Mouse (Mus musculus) midbrain, embryonic 11.5 days (tissue): ENCODE measurements around the gene Jmy. TPM values are rescaled to one million over a fixed set of nuclear protein-coding genes. Genes with fewer than 3 reads are reported as not detected.
A peak's percentile ranks its signal among the peaks of the same experiment; 100 is the strongest.

Experiments used
- ATAC-seq: fragments of 200-750 bp; cut with Nextera tagmentation; 2 replicates; pipeline ENCODE4 v1.8.0; 2017; ENCODE audit warnings: moderate TSS enrichment, moderate library complexity; ENCODE audit not compliant: low FRiP score
- DNase-seq: peaks from one replicate; pipeline ENCODE4 v3.0.0; 2015; ENCODE audit warnings: low spot score; ENCODE audit errors: missing footprints
- H3K27ac ChIP-seq: fragments of 300-500 bp; sonication (generic); 2 replicates; pipeline ENCODE4 v1.5.1; 2014; ENCODE audit warnings: low read depth, low read length
- H3K27me3 ChIP-seq: fragments of 300-500 bp; sonication (generic); 2 replicates; pipeline ENCODE4 v1.6.1; 2014; ENCODE audit warnings: mild to moderate bottlenecking, low read length, moderate library complexity, mixed read lengths; ENCODE audit not compliant: control insufficient read depth, insufficient read depth
- H3K36me3 ChIP-seq: fragments of 300-500 bp; sonication (generic); 2 replicates; pipeline ENCODE4 v1.6.1; 2014; ENCODE audit warnings: mild to moderate bottlenecking, low read length, moderate library complexity, mixed read lengths; ENCODE audit not compliant: control insufficient read depth, insufficient read depth
- H3K4me1 ChIP-seq: fragments of 300-500 bp; sonication (generic); 2 replicates; pipeline ENCODE4 v1.6.1; 2014; ENCODE audit warnings: low read length; ENCODE audit not compliant: control insufficient read depth, insufficient read depth
- H3K4me2 ChIP-seq: fragments of 300-500 bp; sonication (generic); 2 replicates; pipeline ENCODE4 v1.6.1; 2014; ENCODE audit warnings: mild to moderate bottlenecking, moderate library complexity
- H3K4me3 ChIP-seq: fragments of 300-500 bp; sonication (generic); 2 replicates; pipeline ENCODE4 v1.5.1; 2014; ENCODE audit warnings: low read depth, low read length
- H3K9ac ChIP-seq: fragments of 300-500 bp; sonication (generic); 2 replicates; pipeline ENCODE4 v1.6.1; 2014; ENCODE audit warnings: low read length
- H3K9me3 ChIP-seq: fragments of 300-500 bp; sonication (generic); 2 replicates; pipeline ENCODE4 v1.6.1; 2016; ENCODE audit warnings: low read length; ENCODE audit not compliant: control insufficient read depth
- WGBS: fragments of 180-500 bp; shearing (Covaris S2); extraction: QIAGEN DNeasy Blood & Tissue Kit; methylation state at CpG from one replicate; pipeline ENCODE4 v1.1.7; 2014; 5-methylcytosine and 5-hydroxymethylcytosine counted together
- polyA plus RNA-seq: library from polyadenylated mRNA; unstranded; fragments of >200 nt; fragmentation: Nextera tagmentation; extraction: Ambion mirVana; gene quantifications from 2 replicates; pipeline ENCODE4 v1.2.1, GENCODE M21; 2014

The Jmy gene
- polyA plus RNA-seq, 1 experiment from 2014 or later: 3.5 TPM

DNA sequence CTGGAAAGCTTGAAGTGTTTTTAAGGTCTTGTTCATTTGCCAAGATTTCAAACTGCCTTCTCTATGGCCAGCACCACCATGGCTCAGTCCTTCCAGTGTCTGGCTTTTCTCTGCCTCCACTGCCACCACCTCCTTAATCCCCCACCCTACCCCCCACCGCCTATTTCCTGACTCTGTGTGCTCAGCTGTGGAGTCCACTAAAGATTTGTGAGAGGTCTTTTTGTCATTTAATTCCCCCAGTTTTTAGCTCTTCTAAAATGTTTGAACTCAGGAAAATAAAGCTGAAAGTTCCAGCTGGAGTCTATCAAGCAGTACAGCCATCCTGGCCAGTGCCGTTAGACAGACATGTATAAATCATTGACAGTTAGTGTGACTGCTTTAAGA, 110.4 kb downstream of the Jmy start:
- Histone ChIP-seq H3K4me1 (no peaks in the 10 kb centered on the region), H3K9ac (no peak overlapping the region), H3K4me3 (no peak overlapping the region), H3K4me2 (no peak overlapping the region), H3K9me3 (no peaks in the 10 kb centered on the region), H3K27ac (no peak overlapping the region), H3K36me3 (no peaks in the 10 kb centered on the region), H3K27me3 (no peaks in the 10 kb centered on the region)
- 40% methylated on average over 2 of the region's 2 CpGs for whole genome bisulfite sequencing
- DNase-seq: no peak
- peak; percentile 69; the same call in 1 of the 2 replicates for ATAC-seq

- Histone ChIP-seq H3K36me3 (no peaks in the 10 kb centered on the region), H3K27me3 (no peaks in the 10 kb centered on the region), H3K4me1 (no peaks in the 10 kb centered on the region), H3K4me3 (no peak overlapping the region), H3K4me2 (no peak overlapping the region), H3K9ac (no peak overlapping the region), H3K9me3 (no peaks in the 10 kb centered on the region), H3K27ac (no peak overlapping the region)
- ATAC-seq (no peak), DNase-seq (no peak)
- WGBS: 82% methylated on average over 7 of the region's 7 CpGs
Measured at GRCm38 (mm10) chr13:93388594-93389241, 110.9 kb downstream of the Jmy start.

DNA sequence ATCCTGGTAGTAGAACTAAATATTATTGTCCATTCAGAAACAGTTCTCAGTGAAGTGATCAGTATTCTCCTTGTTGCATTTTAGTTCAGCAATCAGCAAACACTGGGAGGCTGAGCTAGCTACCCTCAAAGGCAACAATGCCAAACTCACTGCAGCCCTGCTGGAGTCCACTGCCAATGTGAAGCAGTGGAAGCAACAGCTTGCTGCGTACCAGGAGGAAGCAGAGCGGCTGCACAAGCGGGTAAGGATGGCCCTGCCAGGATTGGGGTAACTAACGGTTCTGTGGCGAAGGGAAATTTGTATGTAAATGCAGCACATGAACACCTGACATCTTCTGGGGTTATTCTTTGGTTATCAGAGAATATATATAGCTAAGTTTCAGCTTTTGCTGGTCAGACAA, 112.2 kb downstream of the Jmy start:
- H3K4me3 ChIP-seq: no peak overlapping the region
- no peaks in the 10 kb centered on the region for H3K36me3 ChIP-seq
- H3K27me3 ChIP-seq: no peaks in the 10 kb centered on the region
- H3K9me3 ChIP-seq: no peaks in the 10 kb centered on the region
- ATAC-seq: no peak
- no peaks in the 10 kb centered on the region for H3K4me1 ChIP-seq
- WGBS: 85% methylated on average over 5 of the region's 5 CpGs
- H3K27ac ChIP-seq: no peak overlapping the region
- no peak overlapping the region for H3K9ac ChIP-seq
- no peak for DNase-seq
- no peak overlapping the region for H3K4me2 ChIP-seq

DNA sequence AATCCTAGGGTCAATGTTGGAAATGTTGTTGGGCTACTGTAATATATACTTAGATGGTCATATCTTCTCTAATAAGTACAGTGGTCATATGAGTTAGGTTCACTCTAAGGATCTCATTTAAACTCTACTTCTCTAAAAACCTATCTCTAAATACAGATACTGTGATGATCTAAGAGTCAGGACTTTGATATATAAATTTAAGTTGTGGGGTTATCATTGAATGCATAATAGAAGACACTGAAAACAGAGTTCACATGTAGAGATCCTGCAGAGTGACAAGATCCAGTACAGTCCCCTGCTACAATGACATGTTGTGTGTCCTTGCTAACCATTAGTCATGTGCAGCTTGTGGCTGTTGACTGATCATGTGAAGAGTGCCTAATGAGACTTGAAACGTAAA, 114.5 kb downstream of the Jmy start:
- WGBS: 83% methylated on average over 1 of the region's 1 CpGs
- no peaks in the 10 kb centered on the region for H3K9me3 ChIP-seq
- H3K36me3 ChIP-seq: no peaks in the 10 kb centered on the region
- no peak overlapping the region for H3K9ac ChIP-seq
- no peaks in the 10 kb centered on the region for H3K4me1 ChIP-seq
- ATAC-seq: no peak
- no peak overlapping the region for H3K4me2 ChIP-seq
- no peak for DNase-seq
- no peaks in the 10 kb centered on the region for H3K27me3 ChIP-seq
- H3K4me3 ChIP-seq: no peak overlapping the region
- H3K27ac ChIP-seq: no peak overlapping the region

DNA sequence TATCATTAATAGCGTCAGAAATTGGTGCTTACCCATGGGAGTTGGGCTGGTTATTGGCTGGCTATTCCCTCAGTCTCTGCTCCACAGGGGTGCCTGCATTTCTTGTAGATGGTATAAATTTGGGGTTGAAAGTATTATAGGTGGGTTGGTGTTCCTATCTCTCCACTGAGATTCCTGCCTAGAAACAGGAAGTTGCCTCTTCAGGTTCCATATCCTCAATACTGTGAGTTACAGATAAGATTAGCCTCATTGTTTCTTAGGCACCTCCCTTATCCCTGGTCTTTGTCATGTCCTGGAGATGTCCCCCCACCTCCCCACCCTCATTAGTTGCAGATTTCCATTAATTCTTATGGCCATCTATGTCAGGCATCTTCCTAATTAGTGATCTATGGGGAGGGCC, 115.1 kb downstream of the Jmy start:
- no peaks in the 10 kb centered on the region for H3K9me3 ChIP-seq
- ATAC-seq (no peak), DNase-seq (no peak)
- no peaks in the 10 kb centered on the region for H3K4me1 ChIP-seq
- no peak overlapping the region for H3K27ac ChIP-seq
- H3K27me3 ChIP-seq: no peaks in the 10 kb centered on the region
- H3K9ac ChIP-seq: no peak overlapping the region
- H3K4me2 ChIP-seq: no peak overlapping the region
- no peaks in the 10 kb centered on the region for H3K36me3 ChIP-seq
- H3K4me3 ChIP-seq: no peak overlapping the region
- 86% methylated on average over 1 of the region's 1 CpGs for whole genome bisulfite sequencing

DNA sequence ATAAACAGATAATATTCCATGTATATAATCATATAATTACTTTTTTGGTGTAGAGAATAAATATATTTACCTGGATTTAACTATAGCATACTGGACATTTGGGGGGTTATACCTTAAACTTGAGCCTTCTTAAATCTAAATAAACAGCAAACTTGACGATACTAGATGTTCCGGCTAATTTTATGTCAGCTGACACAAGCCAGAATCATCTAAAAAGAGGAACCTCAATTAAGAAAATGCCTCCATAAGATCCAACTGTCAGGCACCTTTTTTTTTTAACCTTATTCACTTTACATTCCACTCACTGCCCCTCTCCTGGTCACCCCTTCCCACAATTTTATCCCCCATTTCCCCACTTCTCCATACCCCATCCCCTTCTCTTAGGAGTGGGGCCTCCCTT, 116.0 kb downstream of the Jmy start:
- Histone ChIP-seq H3K4me3 (no peak overlapping the region), H3K9me3 (no peaks in the 10 kb centered on the region), H3K27ac (no peak overlapping the region), H3K4me1 (no peaks in the 10 kb centered on the region), H3K4me2 (no peak overlapping the region), H3K9ac (no peak overlapping the region), H3K27me3 (no peaks in the 10 kb centered on the region), H3K36me3 (no peaks in the 10 kb centered on the region)
- DNase-seq: no peak
- WGBS: 97% methylated on average over 2 of the region's 2 CpGs
- ATAC-seq: no peak

GRCm38 (mm10) chr13:93383092-93383491, 116.5 kb downstream of the Jmy start:
- 86% methylated on average over 5 of the region's 5 CpGs for WGBS

GRCm38 (mm10) chr13:93381301-93381700, 118.3 kb downstream of the Jmy start:
- Histone ChIP-seq H3K4me1 (no peaks in the 10 kb centered on the region), H3K27ac (no peak overlapping the region), H3K36me3 (no peaks in the 10 kb centered on the region), H3K4me2 (no peak overlapping the region), H3K9ac (no peak overlapping the region), H3K9me3 (no peaks in the 10 kb centered on the region), H3K27me3 (no peaks in the 10 kb centered on the region), H3K4me3 (no peak overlapping the region)
- DNase-seq (no peak), ATAC-seq (no peak)
- WGBS: 100% methylated on average over 1 of the region's 1 CpGs

More at GRCm38 (mm10) chr13:93383092-93383491, 116.5 kb downstream of the Jmy start:
- H3K36me3 ChIP-seq: no peaks in the 10 kb centered on the region
- H3K9ac ChIP-seq: no peak overlapping the region
- no peaks in the 10 kb centered on the region for H3K9me3 ChIP-seq
- no peaks in the 10 kb centered on the region for H3K27me3 ChIP-seq
- DNase-seq: no peak
- no peak overlapping the region for H3K4me2 ChIP-seq
- H3K4me1 ChIP-seq: no peaks in the 10 kb centered on the region
- ATAC-seq: no peak
- H3K4me3 ChIP-seq: no peak overlapping the region
- no peak overlapping the region for H3K27ac ChIP-seq

DNA sequence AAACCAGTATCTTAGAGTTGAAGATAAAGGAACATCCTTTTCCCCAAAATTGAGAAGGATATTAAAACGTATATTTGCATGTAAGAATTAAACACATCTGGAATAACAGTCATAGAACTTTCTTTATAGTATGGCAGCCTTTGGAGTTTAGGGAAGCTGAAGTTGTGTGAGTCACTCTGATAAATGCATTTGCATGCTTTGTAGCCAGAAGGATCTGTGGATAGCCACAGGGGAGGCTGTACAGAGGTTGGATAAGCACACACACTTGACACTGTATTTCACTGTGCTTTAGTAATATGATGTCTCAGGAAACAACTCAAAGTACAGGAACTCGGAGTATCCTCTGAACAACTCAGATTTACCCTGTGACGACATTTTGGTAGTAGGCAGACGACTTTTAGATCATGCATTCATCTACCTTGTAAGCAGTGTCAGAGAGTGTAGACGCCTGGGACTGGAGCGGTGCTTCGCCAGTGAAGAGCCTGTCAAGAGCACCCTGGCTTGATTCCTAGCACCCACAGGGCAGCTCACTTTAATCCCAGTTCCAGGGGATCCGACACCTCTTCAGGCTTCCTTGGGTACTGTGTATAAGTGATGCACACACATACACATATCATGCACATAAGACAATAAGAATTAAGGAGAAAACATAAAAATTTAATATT, 119.1 kb downstream of the Jmy start:
- ATAC-seq (no peak), DNase-seq (no peak)
- H3K4me2 ChIP-seq: no peak overlapping the region
- no peak overlapping the region for H3K9ac ChIP-seq
- H3K9me3 ChIP-seq: no peaks in the 10 kb centered on the region
- H3K27ac ChIP-seq: no peak overlapping the region
- no peak overlapping the region for H3K4me3 ChIP-seq
- H3K27me3 ChIP-seq: no peaks in the 10 kb centered on the region
- H3K4me1 ChIP-seq: no peaks in the 10 kb centered on the region
- 94% methylated on average over 8 of the region's 8 CpGs for WGBS
- H3K36me3 ChIP-seq: no peaks in the 10 kb centered on the region
